Mouse (Mus musculus): Measurements from ENCODE around the gene Harbi1. TPM values are rescaled to one million over a fixed set of nuclear protein-coding genes. Genes with fewer than 3 reads are reported as not detected.

Gene Harbi1
- polyA plus RNA-seq (2015; fragmentation: Nextera tagmentation; extraction: Ambion mirVana), result 7.3 and 7.7 TPM in 2 replicates

DNA sequence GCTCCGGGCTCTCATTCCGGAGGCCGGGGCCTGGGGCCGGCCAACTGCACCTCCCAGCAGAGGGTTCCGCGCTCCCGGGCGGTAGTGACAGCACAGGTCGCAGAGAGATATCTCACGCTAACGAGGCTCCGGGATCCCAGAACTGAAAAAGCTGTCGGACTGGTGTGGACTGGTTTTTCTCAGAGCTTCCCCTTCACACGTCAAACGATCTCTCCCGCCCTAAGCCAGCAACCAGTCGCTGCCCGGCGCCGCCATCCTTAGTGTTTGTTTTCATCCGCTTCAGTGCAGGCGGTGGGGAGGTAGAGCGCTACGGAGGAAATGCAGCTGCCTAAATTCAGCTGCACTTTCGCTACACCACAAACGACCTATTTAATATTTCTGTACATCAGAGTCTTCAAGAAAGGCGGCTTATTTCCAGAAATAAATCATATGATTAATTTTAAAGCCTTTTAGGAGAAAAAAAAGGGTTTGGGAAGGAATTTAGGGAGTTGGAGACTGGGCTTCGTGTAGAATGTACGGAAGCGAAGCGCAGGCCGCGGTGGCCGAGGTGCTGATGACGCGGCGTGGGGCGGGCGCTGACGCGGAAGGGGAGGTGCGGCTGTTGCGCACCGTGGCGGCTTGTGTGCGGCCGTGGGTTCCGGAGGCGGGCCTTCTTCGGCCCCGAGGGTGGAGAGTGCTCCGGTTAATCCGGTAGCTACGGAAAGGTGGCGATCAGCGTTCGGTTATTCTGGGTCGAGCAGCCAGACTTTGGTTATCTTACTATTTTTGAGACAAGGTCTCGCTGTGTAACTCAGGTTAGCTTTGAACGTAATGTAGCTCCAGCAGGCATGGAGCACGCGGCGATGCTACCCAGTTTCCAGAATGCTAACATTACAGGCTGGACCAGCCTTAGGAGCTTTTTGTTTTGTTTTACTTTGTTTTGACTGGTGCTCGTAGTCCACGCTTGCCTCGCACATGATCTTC is at the start of gene Harbi1, which contains the start of gene Atg13:
Gene Harbi1, plus strand, starts transcription at position 581 of the 963 bp plus-strand sequence.
Gene Atg13, minus strand, starts transcription at position 305 of the 963 bp plus-strand sequence.
- peaks cover 4% of the 10 kb centered on the region; the same call in 1 of the 2 replicates for H3K36me3 ChIP-seq (ENCODE audit: control insufficient read depth, insufficient read depth)
- H3K27ac ChIP-seq (ENCODE audit: low read depth, low read length), result peak within 1 kb of the TSS; percentile 86
- H3K27me3 ChIP-seq (replicated peaks; ENCODE audit: control insufficient read depth, insufficient read depth, low read length), result no peaks in the 10 kb centered on the region
- peak within 1 kb of the TSS; percentile 80 for H3K4me3 ChIP-seq (ENCODE audit: low read depth, low read length)
- H3K9ac ChIP-seq (ENCODE audit: low read depth, low read length), result peak within 1 kb of the TSS; percentile 84
- 0 out of 2 replicates have a peak, but pooled peaks have one; percentile 9 for TF ChIP-seq CTCF (IDR thresholded peaks at IDR 0.05; ENCODE audit: low read depth)
- H3K4me2 ChIP-seq (replicated peaks; ENCODE audit: low read depth), result peak within 1 kb of the TSS; percentile 82
- 0 out of 2 replicates have a peak, but pooled peaks cover 4% of the 10 kb centered on the region for H3K4me1 ChIP-seq (replicated peaks; ENCODE audit: control insufficient read depth, insufficient read depth, low read length)
- peak; percentile 98 for ATAC-seq
- no peaks in the 10 kb centered on the region for H3K9me3 ChIP-seq (ENCODE audit: control insufficient read depth)
- under 1% methylated on average over 66 of the region's 66 CpGs for WGBS

DNA sequence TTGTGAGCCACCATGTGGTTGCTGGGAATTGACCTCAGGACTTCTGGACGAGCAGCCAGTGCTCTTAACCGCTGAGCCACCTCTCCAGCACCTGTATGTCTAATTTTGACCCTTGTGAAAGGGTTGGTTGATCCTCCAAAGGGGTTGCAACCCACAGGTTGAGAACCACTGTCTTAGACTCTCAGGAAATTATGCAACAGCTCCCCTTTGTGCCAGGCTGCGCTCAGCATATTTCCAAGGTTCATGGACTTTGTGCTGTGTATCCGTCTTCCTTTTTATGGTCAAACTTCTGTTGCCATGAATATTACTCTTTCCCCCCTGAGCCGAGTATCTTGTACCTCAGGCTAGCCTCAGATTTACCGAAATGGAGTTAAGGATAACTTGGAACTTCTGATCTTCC is 49.7 kb upstream of the Harbi1 start:
- WGBS, result 63% methylated on average over 6 of the region's 6 CpGs
- no peak overlapping the region for H3K9ac ChIP-seq (ENCODE audit: low read depth, low read length)
- peak; percentile 43 for ATAC-seq
- no peaks in the 10 kb centered on the region for H3K27me3 ChIP-seq (replicated peaks; ENCODE audit: control insufficient read depth, insufficient read depth, low read length)
- no peak overlapping the region for H3K4me2 ChIP-seq (replicated peaks; ENCODE audit: low read depth)
- no peaks in the 10 kb centered on the region for H3K4me1 ChIP-seq (replicated peaks; ENCODE audit: control insufficient read depth, insufficient read depth, low read length)
- no peak for TF ChIP-seq CTCF (IDR thresholded peaks at IDR 0.05; ENCODE audit: low read depth)
- peaks cover 81% of the 10 kb centered on the region for H3K36me3 ChIP-seq (ENCODE audit: control insufficient read depth, insufficient read depth)
- no peak overlapping the region for H3K4me3 ChIP-seq (ENCODE audit: low read depth, low read length)
- peak overlapping the region; percentile 54; the same call in 1 of the 2 replicates for H3K27ac ChIP-seq (ENCODE audit: low read depth, low read length)
- no peaks in the 10 kb centered on the region for H3K9me3 ChIP-seq (ENCODE audit: control insufficient read depth)

DNA sequence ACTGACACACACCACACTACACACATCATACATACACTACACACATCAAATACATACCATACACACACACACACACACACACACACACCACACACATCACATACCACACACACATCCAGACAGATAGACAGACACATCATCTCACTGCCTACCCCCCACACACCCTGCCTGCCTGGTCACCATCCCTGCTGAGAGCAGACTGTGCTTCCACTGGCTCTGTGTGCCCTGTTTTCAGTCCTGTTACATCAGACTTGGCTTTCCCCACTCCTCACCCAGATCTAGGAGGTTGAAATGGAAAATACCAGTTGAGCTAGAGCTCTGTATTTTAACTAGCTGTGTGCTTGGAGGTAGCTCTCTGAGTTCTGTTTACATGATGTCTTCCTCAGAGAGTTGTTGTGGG is 45.9 kb upstream of the Harbi1 start:
- H3K4me2 ChIP-seq (replicated peaks; ENCODE audit: low read depth), result no peak overlapping the region
- H3K27me3 ChIP-seq (replicated peaks; ENCODE audit: control insufficient read depth, insufficient read depth, low read length), result no peaks in the 10 kb centered on the region
- no peak overlapping the region for H3K4me3 ChIP-seq (ENCODE audit: low read depth, low read length)
- ATAC-seq, result no peak
- H3K9me3 ChIP-seq (ENCODE audit: control insufficient read depth), result no peaks in the 10 kb centered on the region
- peaks cover 84% of the 10 kb centered on the region for H3K36me3 ChIP-seq (ENCODE audit: control insufficient read depth, insufficient read depth)
- H3K27ac ChIP-seq (ENCODE audit: low read depth, low read length), result no peak overlapping the region
- H3K9ac ChIP-seq (ENCODE audit: low read depth, low read length), result no peak overlapping the region
- no peak for TF ChIP-seq CTCF (IDR thresholded peaks at IDR 0.05; ENCODE audit: low read depth)
- H3K4me1 ChIP-seq (replicated peaks; ENCODE audit: control insufficient read depth, insufficient read depth, low read length), result no peaks in the 10 kb centered on the region

DNA sequence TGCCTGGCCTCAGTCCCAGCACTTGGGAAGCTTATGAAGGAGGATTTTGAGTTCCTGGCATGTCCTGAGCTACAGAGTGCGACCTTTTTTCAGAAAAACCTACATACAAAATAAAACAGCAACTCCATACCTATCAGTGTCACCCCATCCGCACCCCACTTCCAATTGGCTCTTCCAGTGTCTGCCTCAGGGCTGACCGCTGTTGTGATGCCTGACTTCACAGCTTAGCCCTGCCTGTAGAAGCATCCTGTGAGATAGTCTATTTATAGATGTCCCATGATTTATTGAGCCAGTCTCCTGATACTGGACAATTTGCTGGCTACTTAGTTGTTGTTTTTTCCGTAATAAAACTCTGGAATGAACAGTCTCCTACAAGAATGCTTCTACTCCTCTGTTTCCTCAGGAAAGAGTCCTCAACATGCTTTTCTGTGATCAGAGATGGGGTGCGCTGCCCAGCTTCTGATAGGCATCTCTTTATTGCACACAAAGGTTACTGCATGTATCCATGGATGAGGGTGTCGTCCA is 44.2 kb upstream of the Harbi1 start:
- H3K9me3 ChIP-seq (ENCODE audit: control insufficient read depth), result no peaks in the 10 kb centered on the region
- H3K4me2 ChIP-seq (replicated peaks; ENCODE audit: low read depth), result no peak overlapping the region
- H3K27ac ChIP-seq (ENCODE audit: low read depth, low read length), result no peak overlapping the region
- peaks cover 91% of the 10 kb centered on the region for H3K36me3 ChIP-seq (ENCODE audit: control insufficient read depth, insufficient read depth)
- no peaks in the 10 kb centered on the region for H3K27me3 ChIP-seq (replicated peaks; ENCODE audit: control insufficient read depth, insufficient read depth, low read length)
- no peak overlapping the region for H3K9ac ChIP-seq (ENCODE audit: low read depth, low read length)
- no peaks in the 10 kb centered on the region for H3K4me1 ChIP-seq (replicated peaks; ENCODE audit: control insufficient read depth, insufficient read depth, low read length)
- TF ChIP-seq CTCF (IDR thresholded peaks at IDR 0.05; ENCODE audit: low read depth), result no peak
- 76% methylated on average over 6 of the region's 6 CpGs for WGBS
- no peak overlapping the region for H3K4me3 ChIP-seq (ENCODE audit: low read depth, low read length)
- ATAC-seq, result no peak

DNA sequence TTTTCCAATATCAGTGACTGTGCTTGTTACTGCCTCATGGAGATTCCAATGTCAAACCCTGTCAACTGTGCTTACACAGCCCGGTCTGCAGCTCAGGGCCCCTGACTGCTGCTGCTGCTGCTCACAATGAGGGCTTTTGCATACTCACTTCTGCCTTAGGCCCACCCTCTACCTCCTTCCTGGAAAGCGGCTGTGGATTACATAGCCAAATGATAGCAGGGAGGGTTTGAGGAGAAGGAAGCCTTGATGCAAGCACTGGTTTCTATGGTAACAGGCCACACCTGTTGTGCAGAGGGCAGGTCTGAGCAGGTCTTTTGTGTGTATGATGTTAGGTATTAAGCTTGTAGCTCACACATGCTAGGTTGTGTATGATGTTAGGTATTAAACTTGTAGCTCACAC is 42.9 kb upstream of the Harbi1 start:
- no peak for TF ChIP-seq CTCF (IDR thresholded peaks at IDR 0.05; ENCODE audit: low read depth)
- Histone ChIP-seq H3K9me3 (ENCODE audit: control insufficient read depth) (no peaks in the 10 kb centered on the region), H3K27ac (ENCODE audit: low read depth, low read length) (no peak overlapping the region), H3K27me3 (replicated peaks; ENCODE audit: control insufficient read depth, insufficient read depth, low read length) (no peaks in the 10 kb centered on the region), H3K36me3 (ENCODE audit: control insufficient read depth, insufficient read depth) (peaks cover 87% of the 10 kb centered on the region), H3K4me2 (replicated peaks; ENCODE audit: low read depth) (no peak overlapping the region), H3K4me1 (replicated peaks; ENCODE audit: control insufficient read depth, insufficient read depth, low read length) (no peaks in the 10 kb centered on the region), H3K9ac (ENCODE audit: low read depth, low read length) (no peak overlapping the region), H3K4me3 (ENCODE audit: low read depth, low read length) (no peak overlapping the region)
- 68% methylated on average over 2 of the region's 2 CpGs for WGBS
- ATAC-seq, result no peak

DNA sequence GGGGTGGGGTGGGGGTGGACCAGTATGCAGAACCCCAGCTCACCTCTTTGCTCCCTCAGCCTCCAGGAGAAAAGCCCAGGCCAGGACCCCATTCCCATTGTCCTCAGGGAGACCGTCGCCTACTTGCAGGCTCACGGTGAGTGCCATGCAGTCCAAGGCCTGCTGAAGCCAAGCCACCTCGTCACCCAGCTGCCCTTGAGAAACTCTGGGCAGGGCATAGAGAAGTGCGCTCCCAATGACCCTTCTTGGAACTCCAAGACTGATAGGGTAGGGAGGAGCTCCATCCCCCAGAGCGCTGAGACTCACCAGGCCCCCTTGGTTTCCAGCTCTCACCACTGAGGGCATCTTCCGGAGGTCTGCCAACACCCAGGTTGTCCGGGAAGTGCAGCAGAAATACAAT is 41.3 kb upstream of the Harbi1 start:
- no peak for ATAC-seq
- H3K27ac ChIP-seq (ENCODE audit: low read depth, low read length), result no peak overlapping the region
- no peak overlapping the region for H3K4me2 ChIP-seq (replicated peaks; ENCODE audit: low read depth)
- H3K4me1 ChIP-seq (replicated peaks; ENCODE audit: control insufficient read depth, insufficient read depth, low read length), result no peaks in the 10 kb centered on the region
- H3K4me3 ChIP-seq (ENCODE audit: low read depth, low read length), result no peak overlapping the region
- no peak for TF ChIP-seq CTCF (IDR thresholded peaks at IDR 0.05; ENCODE audit: low read depth)
- no peaks in the 10 kb centered on the region for H3K9me3 ChIP-seq (ENCODE audit: control insufficient read depth)
- H3K9ac ChIP-seq (ENCODE audit: low read depth, low read length), result no peak overlapping the region
- 89% methylated on average over 8 of the region's 8 CpGs for WGBS
- peaks cover 86% of the 10 kb centered on the region for H3K36me3 ChIP-seq (ENCODE audit: control insufficient read depth, insufficient read depth)
- H3K27me3 ChIP-seq (replicated peaks; ENCODE audit: control insufficient read depth, insufficient read depth, low read length), result no peaks in the 10 kb centered on the region
